Mouse (Mus musculus): ENCODE measurements around the gene Mtmr4. TPM values are rescaled to one million over a fixed set of nuclear protein-coding genes. Genes with fewer than 3 reads are reported as not detected.

The Mtmr4 gene
- polyA plus RNA-seq, 1 experiment = 29.9 TPM

- DNase-seq (ENCODE audit: low read depth) = no peak
Observed at GRCm38 (mm10) chr11:87581933-87582710, 9.8 kb upstream of the Mtmr4 start.

- no peak for DNase-seq (ENCODE audit: low read depth)
Observed at GRCm38 (mm10) chr11:87583291-87584034, 8.5 kb upstream of the Mtmr4 start.

- DNase-seq (ENCODE audit: low read depth) = no peak
Observed at GRCm38 (mm10) chr11:87584711-87585505, 7.1 kb upstream of the Mtmr4 start.

GRCm38 (mm10) chr11:87587211-87587874 is 4.6 kb upstream of the Mtmr4 start:
- DNase-seq (ENCODE audit: low read depth) = no peak

GRCm38 (mm10) chr11:87589605-87590004 is 2.4 kb upstream of the Mtmr4 start:
- DNase-seq (ENCODE audit: low read depth) = no peak

- DNase-seq (ENCODE audit: low read depth) = no peak
Observed at GRCm38 (mm10) chr11:87590841-87591525, 979 bp upstream of the Mtmr4 start.

- DNase-seq (ENCODE audit: low read depth) = no peak
Observed at GRCm38 (mm10) chr11:87592354-87592695, 363 bp downstream of the Mtmr4 start.

GRCm38 (mm10) chr11:87592713-87593598 is 994 bp downstream of the Mtmr4 start:
- no peak for DNase-seq (ENCODE audit: low read depth)

GRCm38 (mm10) chr11:87595327-87595841 is 3.4 kb downstream of the Mtmr4 start:
- no peak for DNase-seq (ENCODE audit: low read depth)

- DNase-seq (ENCODE audit: low read depth) = no peak
Observed at GRCm38 (mm10) chr11:87595976-87596375, 4.0 kb downstream of the Mtmr4 start.

- DNase-seq (ENCODE audit: low read depth) = no peak
Observed at GRCm38 (mm10) chr11:87596492-87596891, 4.5 kb downstream of the Mtmr4 start.

GRCm38 (mm10) chr11:87597061-87597460 is 5.1 kb downstream of the Mtmr4 start:
- no peak for DNase-seq (ENCODE audit: low read depth)

GRCm38 (mm10) chr11:87599395-87600089 is 7.6 kb downstream of the Mtmr4 start:
- DNase-seq (ENCODE audit: low read depth) = no peak

- no peak for DNase-seq (ENCODE audit: low read depth)
Observed at GRCm38 (mm10) chr11:87600322-87600853, 8.4 kb downstream of the Mtmr4 start.

GRCm38 (mm10) chr11:87602234-87602633 is 10.3 kb downstream of the Mtmr4 start:
- DNase-seq (ENCODE audit: low read depth) = no peak

- no peak for DNase-seq (ENCODE audit: low read depth)
Observed at GRCm38 (mm10) chr11:87603571-87603970, 11.6 kb downstream of the Mtmr4 start.

- peak; percentile 72 for DNase-seq (ENCODE audit: low read depth)
Observed at GRCm38 (mm10) chr11:87609264-87609663, 17.3 kb downstream of the Mtmr4 start.

- DNase-seq (ENCODE audit: low read depth) = no peak
Observed at GRCm38 (mm10) chr11:87611547-87611946, 19.6 kb downstream of the Mtmr4 start.

GRCm38 (mm10) chr11:87613972-87614371 is 22.0 kb downstream of the Mtmr4 start:
- peak; percentile 83 for DNase-seq (ENCODE audit: low read depth)
